Comparison of ENCODE assay signal across 9 mouse cellular contexts in genomic region chr17:58909061-58909661, GRCm38 (mm10).
DNase-seq lines count a peak whose midpoint lies in the region; ATAC-seq and TF ChIP-seq lines count a peak whose summit lies in the region.
"Had no signal": no experiment of that assay in that cellular context is flagged by ENCODE, and none has a peak within 500 bp of the region (broad histone marks: within the 10 kb centered on the region; RNA-seq: fewer than 3 reads in every experiment).

No protein-coding gene starts in this region.

- H3K27ac ChIP-seq in intestine, postnatal 0 days (ENCODE audit: low read depth, low read length) = no peak overlapping the region
- no peak overlapping the region for H3K27ac ChIP-seq in intestine, embryonic 15.5 days
- H3K27ac ChIP-seq in MEL (ENCODE audit: control insufficient read depth, low read depth, low read length) = no peak overlapping the region
- no peak overlapping the region for H3K27ac ChIP-seq in left cerebral cortex, adult 2 months
- no peak overlapping the region for H3K27ac ChIP-seq in neural tube, embryonic 12.5 days
- H3K27ac ChIP-seq: liver, embryonic 13.5 days had no signal

- no peak for TF ChIP-seq POLR2A in MEL (IDR thresholded peaks at IDR 0.05; ENCODE audit: control insufficient read depth in 1 of 2, insufficient read depth in 1 of 2, low read depth in 1 of 2, low read length in 2 of 2, poor library complexity in 1 of 2)

- H3K9me3 ChIP-seq in intestine, postnatal 0 days (ENCODE audit: control insufficient read depth) = no peaks in the 10 kb centered on the region
- H3K9me3 ChIP-seq in intestine, embryonic 15.5 days = no peaks in the 10 kb centered on the region
- no peaks in the 10 kb centered on the region for H3K9me3 ChIP-seq in MEL (replicated peaks; ENCODE audit: insufficient read depth, low read length)
- H3K9me3 ChIP-seq in neural tube, embryonic 12.5 days = no peaks in the 10 kb centered on the region
- H3K9me3 ChIP-seq: liver, embryonic 13.5 days had no signal

- H3K9ac ChIP-seq in intestine, postnatal 0 days (ENCODE audit: low read depth, low read length) = no peak overlapping the region
- no peak overlapping the region for H3K9ac ChIP-seq in intestine, embryonic 15.5 days
- H3K9ac ChIP-seq in MEL (ENCODE audit: control insufficient read depth, low read depth, low read length, poor library complexity, severe bottlenecking) = no peak overlapping the region
- no peak overlapping the region for H3K9ac ChIP-seq in neural tube, embryonic 12.5 days
- H3K9ac ChIP-seq: liver, embryonic 13.5 days had no signal

- no peaks in the 10 kb centered on the region for H3K27me3 ChIP-seq in intestine, postnatal 0 days (replicated peaks; ENCODE audit: control insufficient read depth, insufficient read depth, low read length)
- H3K27me3 ChIP-seq in intestine, embryonic 15.5 days (replicated peaks) = no peaks in the 10 kb centered on the region
- no peaks in the 10 kb centered on the region for H3K27me3 ChIP-seq in MEL (ENCODE audit: control insufficient read depth in 1 of 2, insufficient read depth in 2 of 2, low read length in 2 of 2)
- H3K27me3 ChIP-seq in neural tube, embryonic 12.5 days (replicated peaks) = no peaks in the 10 kb centered on the region
- H3K27me3 ChIP-seq: liver, embryonic 13.5 days had no signal

- ATAC-seq in intestine, postnatal 0 days = no peak
- no peak for ATAC-seq in intestine, embryonic 15.5 days
- ATAC-seq in neural tube, embryonic 12.5 days (ENCODE audit: low FRiP score, low read depth) = peak; percentile 72

- no peaks in the 10 kb centered on the region for H3K4me1 ChIP-seq in intestine, postnatal 0 days (replicated peaks; ENCODE audit: control insufficient read depth, insufficient read depth, low read length)
- no peaks in the 10 kb centered on the region for H3K4me1 ChIP-seq in intestine, embryonic 15.5 days (replicated peaks)
- peaks cover 4 to 8% of the 10 kb centered on the region in 2 experiments; a peak in 1 of 4 replicates for H3K4me1 ChIP-seq in MEL (ENCODE audit: control insufficient read depth in 1 of 2, insufficient read depth in 2 of 2, low read length in 2 of 2)
- H3K4me1 ChIP-seq in neural tube, embryonic 12.5 days = no peaks in the 10 kb centered on the region
- H3K4me1 ChIP-seq: liver, embryonic 13.5 days had no signal

- H3K36me3 ChIP-seq in intestine, postnatal 0 days (ENCODE audit: control insufficient read depth, insufficient read depth) = no peaks in the 10 kb centered on the region
- no peaks in the 10 kb centered on the region for H3K36me3 ChIP-seq in intestine, embryonic 15.5 days
- H3K36me3 ChIP-seq in MEL (ENCODE audit: control insufficient read depth in 1 of 2, insufficient read depth in 2 of 2, low read length in 2 of 2) = peaks cover 0 to 8% of the 10 kb centered on the region in 2 experiments; a peak in 2 of 4 replicates
- H3K36me3 ChIP-seq in neural tube, embryonic 12.5 days = no peaks in the 10 kb centered on the region
- H3K36me3 ChIP-seq: liver, embryonic 13.5 days had no signal

- TF ChIP-seq EP300 in MEL (IDR thresholded peaks at IDR 0.05; ENCODE audit: low read depth in 1 of 2, low read length in 2 of 2) = no peak

- no peak overlapping the region for H3K4me2 ChIP-seq in intestine, postnatal 0 days (replicated peaks; ENCODE audit: low read depth)
- H3K4me2 ChIP-seq in intestine, embryonic 15.5 days (replicated peaks) = no peak overlapping the region
- no peak overlapping the region for H3K4me2 ChIP-seq in neural tube, embryonic 12.5 days (replicated peaks)
- H3K4me2 ChIP-seq: liver, embryonic 13.5 days had no signal

- TF ChIP-seq RAD21 in MEL (IDR thresholded peaks at IDR 0.05; ENCODE audit: low read depth, low read length) = peak; percentile 97

- no peaks in the 10 kb centered on the region for H3K79me2 ChIP-seq in MEL (ENCODE audit: control insufficient read depth, insufficient read depth, low read length, poor library complexity)

- peak; percentile 80 for DNase-seq in MEL (ENCODE audit: low read depth, low spot score)
- peak; percentile 80 to 82 for DNase-seq in cerebellum, postnatal 14 days
- peak; percentile 7 to 23 for DNase-seq in heart, postnatal 36 days
- peak; percentile 54 to 63 for DNase-seq in left cerebral cortex, adult 2 months (ENCODE audit: extremely low spot score in 1 of 2, low spot score in 2 of 2)
- no peak for DNase-seq in natural killer cell, adult 2 months (ENCODE audit: low spot score in 2 of 2)
- DNase-seq: liver, embryonic 13.5 days had no signal

- 32% methylated on average over 8 of the region's 8 CpGs for WGBS in intestine, postnatal 0 days
- 33% methylated on average over 8 of the region's 8 CpGs for WGBS in intestine, embryonic 15.5 days
- WGBS in neural tube, embryonic 12.5 days = 37% methylated on average over 8 of the region's 8 CpGs

- peak; percentile 75 for TF ChIP-seq CTCF in intestine, postnatal 0 days (IDR thresholded peaks at IDR 0.05; ENCODE audit: low read depth)
- peak; percentile 16 to 82 (median 51); a peak in 4 of 6 replicates for TF ChIP-seq CTCF in MEL (IDR thresholded peaks at IDR 0.05 in 2 of 3, conservative IDR thresholded peaks at IDR 0.05 in 1 of 3; ENCODE audit: control insufficient read depth in 1 of 3, insufficient read depth in 1 of 3, low read depth in 2 of 3, low read length in 3 of 3, poor library complexity in 1 of 3, severe bottlenecking in 1 of 3)
- peak; percentile 69 for TF ChIP-seq CTCF in left cerebral cortex, adult 2 months (IDR thresholded peaks at IDR 0.05)

- intact Hi-C loops in heart, postnatal 36 days (cut with DNase I) = loop anchor here (2.0 kb wide), 1 partner anchor 320 kb away; no protein-coding TSS in a partner anchor
- intact Hi-C loops in left cerebral cortex, adult 2 months (cut with DNase I) = loop anchor here (1.0 kb wide), 1 partner anchor 321 kb away; no protein-coding TSS in a partner anchor

- no peak overlapping the region for H3K4me3 ChIP-seq in intestine, postnatal 0 days (ENCODE audit: low read depth, low read length)
- H3K4me3 ChIP-seq in intestine, embryonic 15.5 days (replicated peaks) = no peak overlapping the region
- no peak overlapping the region for H3K4me3 ChIP-seq in MEL (ENCODE audit: control insufficient read depth in 1 of 2, insufficient read depth in 1 of 2, low read depth in 2 of 2, low read length in 2 of 2)
- no peak overlapping the region for H3K4me3 ChIP-seq in left cerebral cortex, adult 2 months
- no peak overlapping the region for H3K4me3 ChIP-seq in neural tube, embryonic 12.5 days
- H3K4me3 ChIP-seq: liver, embryonic 13.5 days had no signal

TF ChIP-seq in MEL, 35 proteins besides CTCF, POLR2A, EP300 and RAD21:
- TF ChIP-seq SMC3 (IDR thresholded peaks at IDR 0.05; ENCODE audit: low read depth, low read length) (peak; percentile 76), MYC (IDR thresholded peaks at IDR 0.05; ENCODE audit: low read depth, low read length) (peak; percentile 34; the same call in 1 of the 2 replicates), MEF2A (IDR thresholded peaks at IDR 0.05; ENCODE audit: extremely low read depth, insufficient replicate concordance, low read depth, low read length, poor library complexity, severe bottlenecking) (no peak), ZC3H11A (IDR thresholded peaks at IDR 0.05; ENCODE audit: low read depth, low read length) (peak; percentile 72), CHD2 (IDR thresholded peaks at IDR 0.05; ENCODE audit: low read length) (no peak), TCF12 (IDR thresholded peaks at IDR 0.05; ENCODE audit: low read depth, low read length) (no peak), MYB (IDR thresholded peaks at IDR 0.05; ENCODE audit: low read depth, low read length) (no peak), SIN3A (IDR thresholded peaks at IDR 0.05; ENCODE audit: low read length) (peak; percentile 24; the same call in 1 of the 2 replicates)

Comparison
In these comparisons a context has a peak if more than half of its experiments do, and no peak if none do; other contexts are left out.
1. DNase-seq: peak in MEL (single experiment), cerebellum, postnatal 14 days (2 of 2), heart, postnatal 36 days (2 of 2) and left cerebral cortex, adult 2 months (2 of 2); none in natural killer cell, adult 2 months (0 of 2).
2. Peak in every context shown above with its lines, with median percentiles within 50 percentile points of each other: CTCF ChIP-seq.